Mouse (Mus musculus) leukemia stem cell, adult 10-12 weeks (primary cell): ENCODE data around the gene Mup16. TPM values are rescaled to one million over a fixed set of nuclear protein-coding genes. Genes with fewer than 3 reads are reported as not detected.

ENCODE experiments used
- polyA plus RNA-seq: library from polyadenylated mRNA; stranded (reverse); fragments of >175 nt; gene quantifications from 2 replicates; pipeline ENCODE4 v1.2.3, GENCODE M21; 2012; ENCODE audit warnings: low replicate concordance

The Mup16 gene
- polyA plus RNA-seq: not detected in 2 replicates

DNA sequence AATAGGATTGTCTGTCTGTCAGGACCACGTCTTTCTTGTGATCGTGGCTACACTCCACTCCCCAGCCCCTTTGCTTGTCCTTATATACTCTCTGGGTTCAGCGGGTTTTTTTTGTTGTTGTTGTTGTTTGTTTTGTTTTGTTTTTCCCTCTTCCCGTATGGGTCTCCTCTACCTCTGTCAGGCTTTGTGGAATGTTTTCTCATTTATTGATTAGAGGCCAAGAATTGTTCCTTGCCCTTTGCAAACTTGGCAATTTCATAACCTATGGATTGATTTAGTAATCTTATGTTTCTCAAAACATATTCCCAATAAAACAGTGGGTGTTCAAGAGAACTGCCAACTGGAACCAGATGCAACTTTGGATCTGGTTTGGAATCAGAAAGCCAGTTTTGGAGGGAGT lies at the start of gene Mup16:
Gene Mup16, minus strand, starts transcription at position 101 of the 400 bp plus-strand sequence.

Other genes starting within 250 kb of the Mup16 start
- not detected in 2 replicates for gene Mup14, start 215.5 kb downstream of the Mup16 start, polyA plus RNA-seq
- not detected in 2 replicates for gene Mup15, start 79.8 kb downstream of the Mup16 start, polyA plus RNA-seq
- gene Mup17, start 76.3 kb upstream of the Mup16 start, polyA plus RNA-seq: not detected in 2 replicates
- gene Mup18, start 154.6 kb upstream of the Mup16 start, polyA plus RNA-seq: not detected in 2 replicates